Mouse (Mus musculus): ENCODE results near the gene Mettl21a. TPM values are rescaled to one million over a fixed set of nuclear protein-coding genes. Genes with fewer than 3 reads are reported as not detected.

Gene Mettl21a
- total and polyA plus RNA-seq, 3 experiments: 18.4 to 38.8 (median 25.7) TPM

DNA sequence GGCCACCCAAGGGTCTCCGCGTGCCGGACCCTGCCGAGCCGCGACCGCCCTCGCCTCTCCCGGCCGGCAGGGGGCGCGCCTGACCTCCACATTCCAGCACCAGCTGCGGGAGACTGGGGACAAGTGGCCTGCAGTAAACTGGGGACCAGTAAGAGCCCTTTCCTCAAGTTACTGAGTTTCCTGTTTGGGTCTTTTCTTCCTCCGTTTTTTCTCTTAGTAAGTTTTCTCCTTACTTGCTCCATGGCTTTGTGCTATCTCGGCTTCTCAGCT, 608 bp upstream of the Mettl21a start (continued):
- no peak for TF ChIP-seq CHD2 (IDR thresholded peaks at IDR 0.05; ENCODE audit: low read length)
- no peak for TF ChIP-seq NRF1 (IDR thresholded peaks at IDR 0.05; ENCODE audit: low read depth, low read length)
- TF ChIP-seq JUND (conservative IDR thresholded peaks at IDR 0.05; ENCODE audit: low read depth, low read length): no peak
- TF ChIP-seq SMC3 (IDR thresholded peaks at IDR 0.05; ENCODE audit: low read depth, low read length): peak; percentile 66
- no peak for TF ChIP-seq PAX5 (IDR thresholded peaks at IDR 0.05; ENCODE audit: low read length)
- no peak for TF ChIP-seq ETS1 (conservative IDR thresholded peaks at IDR 0.05; ENCODE audit: low read depth, low read length)
- TF ChIP-seq MEF2A (IDR thresholded peaks at IDR 0.05; ENCODE audit: borderline replicate concordance, low read depth, low read length): 0 out of 2 replicates have a peak, but pooled peaks have one; percentile 18
- no peak for TF ChIP-seq MAZ (IDR thresholded peaks at IDR 0.05; ENCODE audit: low read depth, low read length)
- TF ChIP-seq HCFC1 (IDR thresholded peaks at IDR 0.05; ENCODE audit: low read depth, low read length): no peak
- no peak for TF ChIP-seq KAT2A (IDR thresholded peaks at IDR 0.05; ENCODE audit: insufficient replicate concordance, low read length)
- no peak for TF ChIP-seq USF2 (conservative IDR thresholded peaks at IDR 0.05; ENCODE audit: low read depth, low read length)

DNA sequence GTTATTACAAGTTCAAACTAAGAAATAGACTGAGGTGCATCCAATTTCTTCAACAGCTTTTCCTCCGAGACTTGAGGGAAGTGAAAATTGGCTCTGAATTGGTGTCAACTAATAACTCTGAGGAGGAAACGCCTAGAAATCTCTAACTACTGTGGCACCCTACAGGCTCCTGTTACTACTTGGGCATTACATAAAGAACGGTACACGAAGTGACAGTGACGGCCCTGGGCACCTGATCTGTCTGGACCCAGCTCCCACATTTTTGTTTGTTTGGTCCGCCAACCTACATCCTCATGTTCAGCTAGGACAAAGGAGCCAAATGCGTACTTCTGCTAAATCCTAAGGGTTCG, 536 bp downstream of the Mettl21a start:
- no peak for TF ChIP-seq CTCF (conservative IDR thresholded peaks at IDR 0.05 in 1 of 2, IDR thresholded peaks at IDR 0.05 in 1 of 2; ENCODE audit: low read depth in 2 of 2, low read length in 2 of 2)
- no peak for TF ChIP-seq E2F4 (IDR thresholded peaks at IDR 0.05; ENCODE audit: insufficient replicate concordance, low read depth, low read length)
- TF ChIP-seq USF2 (conservative IDR thresholded peaks at IDR 0.05; ENCODE audit: low read depth, low read length): no peak
- no peak for TF ChIP-seq HCFC1 (IDR thresholded peaks at IDR 0.05; ENCODE audit: low read depth, low read length)
- TF ChIP-seq KAT2A (IDR thresholded peaks at IDR 0.05; ENCODE audit: insufficient replicate concordance, low read length): no peak
- TF ChIP-seq ZNF384 (IDR thresholded peaks at IDR 0.05; ENCODE audit: low read depth, low read length): no peak
- no peak for TF ChIP-seq GABPA (IDR thresholded peaks at IDR 0.05; ENCODE audit: insufficient replicate concordance, low read depth, low read length)
- TF ChIP-seq RCOR1 (conservative IDR thresholded peaks at IDR 0.05; ENCODE audit: low read depth, low read length): no peak
- no peak for TF ChIP-seq TCF12 (IDR thresholded peaks at IDR 0.05; ENCODE audit: low read depth, low read length)
- no peak for TF ChIP-seq UBTF (IDR thresholded peaks at IDR 0.05; ENCODE audit: low read depth, low read length)
- no peaks in the 10 kb centered on the region for H3K27me3 ChIP-seq (replicated peaks)
- peak overlapping the region; percentile 96 for H3K9ac ChIP-seq (ENCODE audit: insufficient read depth, low read depth)
- peaks cover 0 to 25% of the 10 kb centered on the region in 2 experiments for H3K36me3 ChIP-seq (replicated peaks in 1 of 2; ENCODE audit: control insufficient read depth in 1 of 2, insufficient read depth in 1 of 2, low read length in 1 of 2)
- no peaks in the 10 kb centered on the region for H3K9me3 ChIP-seq (replicated peaks; ENCODE audit: low read length)
- H3K79me2 ChIP-seq (replicated peaks; ENCODE audit: control insufficient read depth, extremely low read depth, insufficient read depth, poor library complexity, severe bottlenecking): no peaks in the 10 kb centered on the region; the same call in none of the 2 replicates
- in situ Hi-C loops (cut with MboI; ENCODE audit: low pct_ligation_motif_present, low pct_unique_long_range_greater_than_20kb, low sequenced_read_pairs) (loop anchor here (5.0 kb wide), 1 partner anchor 81 kb away; no protein-coding TSS in a partner anchor), dilution Hi-C loops (cut with MboI; ENCODE audit: extremely low pct_ligation_motif_present, extremely low pct_unique_long_range_greater_than_20kb, low sequenced_read_pairs) (no loop called here)
- H3K4me3 ChIP-seq (replicated peaks in 1 of 3; ENCODE audit: low read depth in 2 of 3, low read length in 2 of 3, poor library complexity in 1 of 3): peak overlapping the region; percentile 88 to 91 (median 89)
- H3K4me1 ChIP-seq (ENCODE audit: control insufficient read depth in 1 of 2, insufficient read depth in 2 of 2): peaks cover 9 to 41% of the 10 kb centered on the region in 2 experiments
- peak overlapping the region; percentile 97 for H3K4me2 ChIP-seq (ENCODE audit: insufficient read depth, low read depth, poor library complexity, severe bottlenecking)
- DNase-seq (ENCODE audit: extremely low read depth): peak; percentile 27
- peak overlapping the region; percentile 97 for H3K27ac ChIP-seq (ENCODE audit: insufficient read depth, low read depth)

- in situ Hi-C loops (cut with MboI; ENCODE audit: low pct_ligation_motif_present, low pct_unique_long_range_greater_than_20kb, low sequenced_read_pairs): loop anchor here (5.0 kb wide), 1 partner anchor 81 kb away; no protein-coding TSS in a partner anchor
Observed at GRCm38 (mm10) chr1:64616076-64616475, 966 bp downstream of the Mettl21a start.

More at GRCm38 (mm10) chr1:64616076-64616475, 966 bp downstream of the Mettl21a start:
- dilution Hi-C loops (cut with MboI; ENCODE audit: extremely low pct_ligation_motif_present, extremely low pct_unique_long_range_greater_than_20kb, low sequenced_read_pairs): no loop called here
- peaks cover 2 to 27% of the 10 kb centered on the region in 2 experiments for H3K36me3 ChIP-seq (replicated peaks in 1 of 2; ENCODE audit: control insufficient read depth in 1 of 2, insufficient read depth in 1 of 2, low read length in 1 of 2)
- peaks cover 13 to 45% of the 10 kb centered on the region in 2 experiments for H3K4me1 ChIP-seq (ENCODE audit: control insufficient read depth in 1 of 2, insufficient read depth in 2 of 2)
- no peaks in the 10 kb centered on the region for H3K27me3 ChIP-seq (replicated peaks)
- H3K4me2 ChIP-seq (ENCODE audit: insufficient read depth, low read depth, poor library complexity, severe bottlenecking): peak overlapping the region; percentile 97
- TF ChIP-seq SIN3A (IDR thresholded peaks at IDR 0.05; ENCODE audit: low read length) (no peak), PAX5 (IDR thresholded peaks at IDR 0.05; ENCODE audit: low read length) (no peak), ZC3H11A (IDR thresholded peaks at IDR 0.05; ENCODE audit: low read depth, low read length) (no peak), USF1 (IDR thresholded peaks at IDR 0.05; ENCODE audit: low read depth, low read length) (no peak), E2F4 (IDR thresholded peaks at IDR 0.05; ENCODE audit: insufficient replicate concordance, low read depth, low read length) (no peak), MYC (IDR thresholded peaks at IDR 0.05; ENCODE audit: low read depth, low read length) (no peak), NRF1 (IDR thresholded peaks at IDR 0.05; ENCODE audit: low read depth, low read length) (no peak), HCFC1 (IDR thresholded peaks at IDR 0.05; ENCODE audit: low read depth, low read length) (no peak), UBTF (IDR thresholded peaks at IDR 0.05; ENCODE audit: low read depth, low read length) (no peak), CHD1 (IDR thresholded peaks at IDR 0.05; ENCODE audit: low read depth, low read length) (no peak), ELF1 (IDR thresholded peaks at IDR 0.05; ENCODE audit: low read depth, low read length) (no peak), TBP (conservative IDR thresholded peaks at IDR 0.05; ENCODE audit: low read depth, low read length) (no peak), MAX (IDR thresholded peaks at IDR 0.05; ENCODE audit: low read length) (no peak), RAD21 (IDR thresholded peaks at IDR 0.05; ENCODE audit: low read depth, low read length) (no peak), EP300 (IDR thresholded peaks at IDR 0.05; ENCODE audit: low read length) (no peak), TCF12 (IDR thresholded peaks at IDR 0.05; ENCODE audit: low read depth, low read length) (no peak), CTCF (conservative IDR thresholded peaks at IDR 0.05 in 1 of 2, IDR thresholded peaks at IDR 0.05 in 1 of 2; ENCODE audit: low read depth in 2 of 2, low read length in 2 of 2) (no peak)
- H3K9me3 ChIP-seq (replicated peaks; ENCODE audit: low read length): no peaks in the 10 kb centered on the region
- peak overlapping the region; percentile 97 for H3K27ac ChIP-seq (ENCODE audit: insufficient read depth, low read depth)
- peak; percentile 21 for DNase-seq (ENCODE audit: extremely low read depth)
- H3K4me3 ChIP-seq (replicated peaks in 1 of 3; ENCODE audit: low read depth in 2 of 3, low read length in 2 of 3, poor library complexity in 1 of 3): peak overlapping the region; percentile 88 to 91 (median 89)
- H3K79me2 ChIP-seq (replicated peaks; ENCODE audit: control insufficient read depth, extremely low read depth, insufficient read depth, poor library complexity, severe bottlenecking): no peaks in the 10 kb centered on the region; the same call in none of the 2 replicates
- peak overlapping the region; percentile 96 for H3K9ac ChIP-seq (ENCODE audit: insufficient read depth, low read depth)

All from CH12.LX (cell line).